Mouse (Mus musculus): ENCODE results near the gene Cdrt4. TPM values are rescaled to one million over a fixed set of nuclear protein-coding genes. Genes with fewer than 3 reads are reported as not detected.

The Cdrt4 gene
- total RNA-seq, 1 experiment: 1.6 TPM

- no peaks in the 10 kb centered on the region for H3K36me3 ChIP-seq (ENCODE audit: control insufficient read depth, insufficient read depth, low read length, poor library complexity, severe bottlenecking)
- no peaks in the 10 kb centered on the region for H3K4me1 ChIP-seq (ENCODE audit: control insufficient read depth in 2 of 2, insufficient read depth in 2 of 2, low read length in 2 of 2, poor library complexity in 1 of 2)
- no peak overlapping the region for H3K4me3 ChIP-seq (ENCODE audit: insufficient read depth in 1 of 2, low read depth in 1 of 2, low read length in 2 of 2, poor library complexity in 1 of 2, severe bottlenecking in 1 of 2)
- TF ChIP-seq ZNF384 (IDR thresholded peaks at IDR 0.05; ENCODE audit: low read depth, low read length) (no peak), HCFC1 (IDR thresholded peaks at IDR 0.05; ENCODE audit: borderline replicate concordance, insufficient read depth, low read length) (no peak), ZC3H11A (IDR thresholded peaks at IDR 0.05; ENCODE audit: borderline replicate concordance, low read depth, low read length) (no peak)
- DNase-seq (ENCODE audit: low read depth, low spot score): no peak
- no peak overlapping the region for H3K27ac ChIP-seq (ENCODE audit: insufficient read depth, low read depth, low read length, poor library complexity, severe bottlenecking)
- in situ Hi-C loops (cut with MboI; ENCODE audit: low sequenced_read_pairs in 2 of 2, unreplicated experiment in 2 of 2): no loop called here
- H3K9me3 ChIP-seq (ENCODE audit: control insufficient read depth, insufficient read depth, low read depth, low read length): no peaks in the 10 kb centered on the region
- H3K9ac ChIP-seq (ENCODE audit: insufficient read depth, low read depth, low read length, poor library complexity, severe bottlenecking): no peak overlapping the region
These were observed 13.0 kb upstream of the Cdrt4 start for GRCm38 (mm10) chr11:62937986-62938385.

- in situ Hi-C loops (cut with MboI; ENCODE audit: low sequenced_read_pairs in 2 of 2, unreplicated experiment in 2 of 2): no loop called here
- Histone ChIP-seq H3K4me3 (ENCODE audit: insufficient read depth in 1 of 2, low read depth in 1 of 2, low read length in 2 of 2, poor library complexity in 1 of 2, severe bottlenecking in 1 of 2) (no peak overlapping the region), H3K9me3 (ENCODE audit: control insufficient read depth, insufficient read depth, low read depth, low read length) (no peaks in the 10 kb centered on the region), H3K4me1 (ENCODE audit: control insufficient read depth in 2 of 2, insufficient read depth in 2 of 2, low read length in 2 of 2, poor library complexity in 1 of 2) (no peaks in the 10 kb centered on the region), H3K36me3 (ENCODE audit: control insufficient read depth, insufficient read depth, low read length, poor library complexity, severe bottlenecking) (no peaks in the 10 kb centered on the region), H3K27ac (ENCODE audit: insufficient read depth, low read depth, low read length, poor library complexity, severe bottlenecking) (no peak overlapping the region), H3K9ac (ENCODE audit: insufficient read depth, low read depth, low read length, poor library complexity, severe bottlenecking) (no peak overlapping the region)
- DNase-seq (ENCODE audit: low read depth, low spot score): no peak
- no peak for TF ChIP-seq ZNF384 (IDR thresholded peaks at IDR 0.05; ENCODE audit: low read depth, low read length)
- no peak for TF ChIP-seq HCFC1 (IDR thresholded peaks at IDR 0.05; ENCODE audit: borderline replicate concordance, insufficient read depth, low read length)
- no peak for TF ChIP-seq MAFK (IDR thresholded peaks at IDR 0.05; ENCODE audit: insufficient read depth, low read depth, low read length)
- TF ChIP-seq CHD2 (IDR thresholded peaks at IDR 0.05; ENCODE audit: low read depth, low read length): no peak
- no peak for TF ChIP-seq ZC3H11A (IDR thresholded peaks at IDR 0.05; ENCODE audit: borderline replicate concordance, low read depth, low read length)
These were observed 12.1 kb upstream of the Cdrt4 start for GRCm38 (mm10) chr11:62938921-62939320.

- peak overlapping the region in 1 of 2 experiments; percentile 26; a peak in 1 of 4 replicates for H3K4me3 ChIP-seq (ENCODE audit: insufficient read depth in 1 of 2, low read depth in 1 of 2, low read length in 2 of 2, poor library complexity in 1 of 2, severe bottlenecking in 1 of 2)
- no peak overlapping the region; the same call in 1 of the 2 replicates for H3K9ac ChIP-seq (ENCODE audit: insufficient read depth, low read depth, low read length, poor library complexity, severe bottlenecking)
- DNase-seq (ENCODE audit: low read depth, low spot score): no peak
- no peaks in the 10 kb centered on the region for H3K4me1 ChIP-seq (ENCODE audit: control insufficient read depth in 2 of 2, insufficient read depth in 2 of 2, low read length in 2 of 2, poor library complexity in 1 of 2)
- no peaks in the 10 kb centered on the region for H3K36me3 ChIP-seq (ENCODE audit: control insufficient read depth, insufficient read depth, low read length, poor library complexity, severe bottlenecking)
- TF ChIP-seq ZNF384 (IDR thresholded peaks at IDR 0.05; ENCODE audit: low read depth, low read length) (no peak), ZC3H11A (IDR thresholded peaks at IDR 0.05; ENCODE audit: borderline replicate concordance, low read depth, low read length) (no peak), MAFK (IDR thresholded peaks at IDR 0.05; ENCODE audit: insufficient read depth, low read depth, low read length) (no peak), CHD2 (IDR thresholded peaks at IDR 0.05; ENCODE audit: low read depth, low read length) (no peak), HCFC1 (IDR thresholded peaks at IDR 0.05; ENCODE audit: borderline replicate concordance, insufficient read depth, low read length) (no peak)
- no peaks in the 10 kb centered on the region for H3K9me3 ChIP-seq (ENCODE audit: control insufficient read depth, insufficient read depth, low read depth, low read length)
- in situ Hi-C loops (cut with MboI; ENCODE audit: low sequenced_read_pairs in 2 of 2, unreplicated experiment in 2 of 2): no loop called here
- no peak overlapping the region for H3K27ac ChIP-seq (ENCODE audit: insufficient read depth, low read depth, low read length, poor library complexity, severe bottlenecking)
These were observed 10.8 kb upstream of the Cdrt4 start for GRCm38 (mm10) chr11:62940176-62940575.

GRCm38 (mm10) chr11:62943538-62943937 lies 7.5 kb upstream of the Cdrt4 start:
- no peak overlapping the region for H3K4me3 ChIP-seq (ENCODE audit: insufficient read depth in 1 of 2, low read depth in 1 of 2, low read length in 2 of 2, poor library complexity in 1 of 2, severe bottlenecking in 1 of 2)
- no peak for DNase-seq (ENCODE audit: low read depth, low spot score)
- in situ Hi-C loops (cut with MboI; ENCODE audit: low sequenced_read_pairs in 2 of 2, unreplicated experiment in 2 of 2): no loop called here
- TF ChIP-seq MAFK (IDR thresholded peaks at IDR 0.05; ENCODE audit: insufficient read depth, low read depth, low read length) (no peak), CHD2 (IDR thresholded peaks at IDR 0.05; ENCODE audit: low read depth, low read length) (no peak), ZC3H11A (IDR thresholded peaks at IDR 0.05; ENCODE audit: borderline replicate concordance, low read depth, low read length) (no peak), HCFC1 (IDR thresholded peaks at IDR 0.05; ENCODE audit: borderline replicate concordance, insufficient read depth, low read length) (no peak), ZNF384 (IDR thresholded peaks at IDR 0.05; ENCODE audit: low read depth, low read length) (no peak)
- H3K9ac ChIP-seq (ENCODE audit: insufficient read depth, low read depth, low read length, poor library complexity, severe bottlenecking): no peak overlapping the region
- H3K36me3 ChIP-seq (ENCODE audit: control insufficient read depth, insufficient read depth, low read length, poor library complexity, severe bottlenecking): no peaks in the 10 kb centered on the region
- no peak overlapping the region for H3K27ac ChIP-seq (ENCODE audit: insufficient read depth, low read depth, low read length, poor library complexity, severe bottlenecking)
- no peaks in the 10 kb centered on the region for H3K4me1 ChIP-seq (ENCODE audit: control insufficient read depth in 2 of 2, insufficient read depth in 2 of 2, low read length in 2 of 2, poor library complexity in 1 of 2)
- no peaks in the 10 kb centered on the region for H3K9me3 ChIP-seq (ENCODE audit: control insufficient read depth, insufficient read depth, low read depth, low read length)

- in situ Hi-C loops (cut with MboI; ENCODE audit: low sequenced_read_pairs in 2 of 2, unreplicated experiment in 2 of 2): no loop called here
- Histone ChIP-seq H3K4me3 (ENCODE audit: insufficient read depth in 1 of 2, low read depth in 1 of 2, low read length in 2 of 2, poor library complexity in 1 of 2, severe bottlenecking in 1 of 2) (no peak overlapping the region), H3K36me3 (ENCODE audit: control insufficient read depth, insufficient read depth, low read length, poor library complexity, severe bottlenecking) (no peaks in the 10 kb centered on the region), H3K9me3 (ENCODE audit: control insufficient read depth, insufficient read depth, low read depth, low read length) (no peaks in the 10 kb centered on the region), H3K4me1 (ENCODE audit: control insufficient read depth in 2 of 2, insufficient read depth in 2 of 2, low read length in 2 of 2, poor library complexity in 1 of 2) (no peaks in the 10 kb centered on the region), H3K9ac (ENCODE audit: insufficient read depth, low read depth, low read length, poor library complexity, severe bottlenecking) (no peak overlapping the region), H3K27ac (ENCODE audit: insufficient read depth, low read depth, low read length, poor library complexity, severe bottlenecking) (no peak overlapping the region)
- DNase-seq (ENCODE audit: low read depth, low spot score): no peak
- TF ChIP-seq ZNF384 (IDR thresholded peaks at IDR 0.05; ENCODE audit: low read depth, low read length): no peak
- TF ChIP-seq CHD2 (IDR thresholded peaks at IDR 0.05; ENCODE audit: low read depth, low read length): no peak
- TF ChIP-seq MAFK (IDR thresholded peaks at IDR 0.05; ENCODE audit: insufficient read depth, low read depth, low read length): no peak
- TF ChIP-seq HCFC1 (IDR thresholded peaks at IDR 0.05; ENCODE audit: borderline replicate concordance, insufficient read depth, low read length): no peak
- no peak for TF ChIP-seq ZC3H11A (IDR thresholded peaks at IDR 0.05; ENCODE audit: borderline replicate concordance, low read depth, low read length)
These were observed 5.5 kb upstream of the Cdrt4 start for GRCm38 (mm10) chr11:62945514-62945913.
